Mouse (Mus musculus) limb, embryonic 15.5 days (tissue): ENCODE results near the gene Mfap4. TPM values are rescaled to one million over a fixed set of nuclear protein-coding genes. Genes with fewer than 3 reads are reported as not detected.

Source experiments
- ATAC-seq: fragments of 200-750 bp; cut with Nextera tagmentation; 2 replicates; pipeline ENCODE4 v1.8.0; 2017; ENCODE audit warnings: low read depth, moderate TSS enrichment; ENCODE audit not compliant: insufficient number of reproducible peaks, low FRiP score, low TSS enrichment
- H3K27ac ChIP-seq: fragments of 300-500 bp; sonication (generic); 2 replicates; pipeline ENCODE4 v1.5.1; 2015; ENCODE audit warnings: moderate library complexity, mild to moderate bottlenecking, inconsistent platforms
- H3K27me3 ChIP-seq: fragments of 300-500 bp; sonication (generic); 2 replicates; pipeline ENCODE4 v1.6.1; 2015; ENCODE audit warnings: inconsistent platforms
- H3K36me3 ChIP-seq: fragments of 300-500 bp; sonication (generic); 2 replicates; pipeline ENCODE4 v1.6.1; 2015; ENCODE audit warnings: inconsistent platforms
- H3K4me1 ChIP-seq: fragments of 300-500 bp; sonication (generic); 2 replicates; pipeline ENCODE4 v1.6.1; 2015; ENCODE audit warnings: inconsistent platforms
- H3K4me2 ChIP-seq: fragments of 300-500 bp; sonication (generic); 2 replicates; pipeline ENCODE4 v1.6.1; 2015; ENCODE audit warnings: mild to moderate bottlenecking, inconsistent platforms
- H3K4me3 ChIP-seq: fragments of 300-500 bp; sonication (generic); 2 replicates; pipeline ENCODE4 v1.5.1; 2015; ENCODE audit warnings: mild to moderate bottlenecking, inconsistent platforms
- H3K9ac ChIP-seq: fragments of 300-500 bp; sonication (generic); 2 replicates; pipeline ENCODE4 v1.6.1; 2015; ENCODE audit warnings: inconsistent platforms
- H3K9me3 ChIP-seq: fragments of 300-500 bp; sonication (generic); 2 replicates; pipeline ENCODE4 v1.6.1; 2016; ENCODE audit warnings: inconsistent platforms
- WGBS: fragments of 180-500 bp; shearing (Covaris S2); methylation state at CpG from one replicate; pipeline ENCODE4 v1.1.7; 2015; 5-methylcytosine and 5-hydroxymethylcytosine counted together
- polyA plus RNA-seq: library from polyadenylated mRNA; unstranded; fragments of >200 nt; fragmentation: Nextera tagmentation; extraction: Ambion mirVana; gene quantifications from 2 replicates; pipeline ENCODE4 v1.2.1, GENCODE M21; 2015

Mfap4 gene
- polyA plus RNA-seq, 1 experiment from 2014 or later: 540 TPM

GRCm38 (mm10) chr11:61485541-61486457, 568 bp downstream of the Mfap4 start:
- Histone ChIP-seq H3K4me2 (peak overlapping the region; percentile 62), H3K4me3 (peak overlapping the region; percentile 48), H3K9ac (peak overlapping the region; percentile 56), H3K9me3 (no peaks in the 10 kb centered on the region), H3K36me3 (peaks cover 35% of the 10 kb centered on the region), H3K27me3 (no peaks in the 10 kb centered on the region), H3K27ac (peak overlapping the region; percentile 97), H3K4me1 (peaks cover 81% of the 10 kb centered on the region)
- no peak for ATAC-seq
- 27% methylated on average over 22 of the region's 22 CpGs for WGBS

- H3K27ac ChIP-seq: peak overlapping the region; percentile 97
- no peak for ATAC-seq
- peak overlapping the region; percentile 62 for H3K4me2 ChIP-seq
- H3K4me3 ChIP-seq: peak overlapping the region; percentile 48
- no peaks in the 10 kb centered on the region for H3K9me3 ChIP-seq
- peaks cover 44% of the 10 kb centered on the region for H3K36me3 ChIP-seq
- H3K4me1 ChIP-seq: peaks cover 76% of the 10 kb centered on the region
- WGBS: 74% methylated on average over 14 of the region's 14 CpGs
- no peaks in the 10 kb centered on the region for H3K27me3 ChIP-seq
- H3K9ac ChIP-seq: peak overlapping the region; percentile 56; the same call in 1 of the 2 replicates
Measured at GRCm38 (mm10) chr11:61486458-61487219, 1.4 kb downstream of the Mfap4 start.

- H3K9me3 ChIP-seq: no peaks in the 10 kb centered on the region
- peaks cover 72% of the 10 kb centered on the region for H3K4me1 ChIP-seq
- peak overlapping the region; percentile 62 for H3K4me2 ChIP-seq
- WGBS: 15% methylated on average over 2 of the region's 2 CpGs
- no peak for ATAC-seq
- H3K36me3 ChIP-seq: peaks cover 48% of the 10 kb centered on the region
- H3K4me3 ChIP-seq: peak overlapping the region; percentile 48
- H3K27me3 ChIP-seq: no peaks in the 10 kb centered on the region
- H3K9ac ChIP-seq: no peak overlapping the region
- peak overlapping the region; percentile 97 for H3K27ac ChIP-seq
Measured at GRCm38 (mm10) chr11:61487401-61487800, 2.2 kb downstream of the Mfap4 start.

GRCm38 (mm10) chr11:61487936-61488335, 2.7 kb downstream of the Mfap4 start:
- peaks cover 48% of the 10 kb centered on the region for H3K36me3 ChIP-seq
- peak overlapping the region; percentile 97 for H3K27ac ChIP-seq
- no peak overlapping the region for H3K4me3 ChIP-seq
- no peaks in the 10 kb centered on the region for H3K27me3 ChIP-seq
- H3K9me3 ChIP-seq: no peaks in the 10 kb centered on the region
- no peak for ATAC-seq
- 84% methylated on average over 7 of the region's 7 CpGs for WGBS
- H3K9ac ChIP-seq: no peak overlapping the region
- no peak overlapping the region; the same call in 1 of the 2 replicates for H3K4me2 ChIP-seq
- H3K4me1 ChIP-seq: peaks cover 75% of the 10 kb centered on the region

- Histone ChIP-seq H3K9me3 (no peaks in the 10 kb centered on the region), H3K4me1 (peaks cover 71% of the 10 kb centered on the region), H3K4me2 (no peak overlapping the region), H3K27ac (no peak overlapping the region), H3K9ac (no peak overlapping the region), H3K27me3 (no peaks in the 10 kb centered on the region), H3K36me3 (peaks cover 48% of the 10 kb centered on the region), H3K4me3 (no peak overlapping the region)
- WGBS: 76% methylated on average over 2 of the region's 2 CpGs
- no peak for ATAC-seq
Measured at GRCm38 (mm10) chr11:61489085-61489484, 3.9 kb downstream of the Mfap4 start.

- H3K9ac ChIP-seq: no peak overlapping the region
- H3K9me3 ChIP-seq: no peaks in the 10 kb centered on the region
- H3K4me2 ChIP-seq: no peak overlapping the region
- H3K4me1 ChIP-seq: peaks cover 63% of the 10 kb centered on the region
- ATAC-seq: no peak
- H3K27me3 ChIP-seq: no peaks in the 10 kb centered on the region
- H3K4me3 ChIP-seq: no peak overlapping the region
- H3K27ac ChIP-seq: peak overlapping the region; percentile 28; the same call in 1 of the 2 replicates
- peaks cover 48% of the 10 kb centered on the region for H3K36me3 ChIP-seq
- WGBS: 91% methylated on average over 8 of the region's 8 CpGs
Measured at GRCm38 (mm10) chr11:61489874-61490273, 4.6 kb downstream of the Mfap4 start.

- Histone ChIP-seq H3K4me1 (peaks cover 52% of the 10 kb centered on the region), H3K27ac (no peak overlapping the region), H3K9ac (no peak overlapping the region), H3K36me3 (peaks cover 48% of the 10 kb centered on the region), H3K4me2 (no peak overlapping the region), H3K9me3 (no peaks in the 10 kb centered on the region), H3K27me3 (no peaks in the 10 kb centered on the region), H3K4me3 (no peak overlapping the region)
- WGBS: 92% methylated on average over 22 of the region's 22 CpGs
- ATAC-seq: no peak
Measured at GRCm38 (mm10) chr11:61490944-61491520, 5.8 kb downstream of the Mfap4 start.

- Histone ChIP-seq H3K27ac (no peak overlapping the region; the same call in 1 of the 2 replicates), H3K4me1 (peaks cover 34% of the 10 kb centered on the region), H3K9ac (peak overlapping the region; percentile 75), H3K4me2 (peak overlapping the region; percentile 76), H3K4me3 (peak overlapping the region; percentile 90), H3K36me3 (peaks cover 42% of the 10 kb centered on the region), H3K9me3 (no peaks in the 10 kb centered on the region), H3K27me3 (no peaks in the 10 kb centered on the region)
- 65% methylated on average over 12 of the region's 12 CpGs for WGBS
- ATAC-seq: no peak
Measured at GRCm38 (mm10) chr11:61492749-61493401, 7.6 kb downstream of the Mfap4 start.

- peak overlapping the region; percentile 84 for H3K27ac ChIP-seq
- H3K27me3 ChIP-seq: no peaks in the 10 kb centered on the region
- ATAC-seq: peak; percentile 23; the same call in 1 of the 2 replicates
- no peaks in the 10 kb centered on the region for H3K9me3 ChIP-seq
- H3K4me2 ChIP-seq: peak overlapping the region; percentile 76
- under 1% methylated on average over 49 of the region's 50 CpGs for WGBS
- H3K4me3 ChIP-seq: peak overlapping the region; percentile 90
- peaks cover 28% of the 10 kb centered on the region for H3K4me1 ChIP-seq
- peaks cover 34% of the 10 kb centered on the region for H3K36me3 ChIP-seq
- H3K9ac ChIP-seq: peak overlapping the region; percentile 75
Measured at GRCm38 (mm10) chr11:61493525-61494128, 8.4 kb downstream of the Mfap4 start.

- H3K27me3 ChIP-seq: no peaks in the 10 kb centered on the region
- peaks cover 27% of the 10 kb centered on the region for H3K36me3 ChIP-seq
- under 1% methylated on average over 62 of the region's 62 CpGs for WGBS
- ATAC-seq: peak; percentile 95
- H3K27ac ChIP-seq: peak within 1 kb of the TSS; percentile 89
- peak within 1 kb of the TSS; percentile 90 for H3K4me3 ChIP-seq
- peak within 1 kb of the TSS; percentile 75 for H3K9ac ChIP-seq
- peaks cover 22% of the 10 kb centered on the region for H3K4me1 ChIP-seq
- H3K9me3 ChIP-seq: no peaks in the 10 kb centered on the region
- peak within 1 kb of the TSS; percentile 76 for H3K4me2 ChIP-seq
Measured at GRCm38 (mm10) chr11:61494129-61494997, 9.1 kb downstream of the Mfap4 start, which contains the start of gene Mapk7. Gene Mapk7 (minus strand): TSS chr11:61494406.
